Mouse (Mus musculus) ES-E14 (cell line): ENCODE results near the gene Eif4ebp2. TPM values are rescaled to one million over a fixed set of nuclear protein-coding genes. Genes with fewer than 3 reads are reported as not detected.

Experiments
- DNase-seq: peaks from one replicate; pipeline ENCODE4 v3.0.0-alpha.2; 2013; ENCODE audit warnings: low read depth, low spot score
- H3K27ac ChIP-seq: 2 replicates; pipeline ENCODE4 v1.5.1; 2012; ENCODE audit warnings: low read depth, mild to moderate bottlenecking, low read length, moderate library complexity, mixed read lengths; ENCODE audit not compliant: poor library complexity, insufficient read depth, severe bottlenecking
- H3K36me3 ChIP-seq: 2 replicates; pipeline ENCODE4 v1.6.1; 2012; ENCODE audit warnings: mild to moderate bottlenecking, low read length, moderate library complexity, mixed read lengths; ENCODE audit not compliant: control insufficient read depth, poor library complexity, insufficient read depth, severe bottlenecking
- H3K4me1 ChIP-seq, 2 experiments: fragments of 150-350 bp in 1 of 2; sonication (generic) in 1 of 2; 2 replicates each; pipeline ENCODE4 v1.6.1; 2012; ENCODE audit warnings: low read length in 2 of 2, mild to moderate bottlenecking in 1 of 2, mixed read lengths in 1 of 2; ENCODE audit not compliant: control insufficient read depth in 2 of 2, insufficient read depth in 2 of 2, poor library complexity in 1 of 2
- H3K4me3 ChIP-seq, 2 experiments: fragments of 150-350 bp in 1 of 2; sonication (generic) in 1 of 2; 2 replicates each; pipeline ENCODE4 v1.5.1; 2012; ENCODE audit warnings: low read length in 2 of 2, low read depth in 1 of 2, mild to moderate bottlenecking in 1 of 2, mixed read lengths in 1 of 2; ENCODE audit not compliant: insufficient read depth in 1 of 2, poor library complexity in 1 of 2, severe bottlenecking in 1 of 2
- H3K9ac ChIP-seq: 2 replicates; pipeline ENCODE4 v1.6.1; 2012; ENCODE audit warnings: low read depth, mild to moderate bottlenecking, low read length, mixed read lengths; ENCODE audit not compliant: poor library complexity, insufficient read depth, severe bottlenecking
- H3K9me3 ChIP-seq: fragments of 150-350 bp; sonication (generic); 2 replicates; pipeline ENCODE4 v1.6.1; 2012; ENCODE audit warnings: low read depth, mild to moderate bottlenecking, low read length; ENCODE audit not compliant: control insufficient read depth, insufficient read depth
- CHD2 ChIP-seq: IDR thresholded peaks from 2 replicates; pipeline ENCODE4 v1.6.1; 2014; ENCODE audit warnings: mild to moderate bottlenecking, low read depth, low read length, inconsistent platforms
- HCFC1 ChIP-seq: IDR thresholded peaks from 2 replicates; pipeline ENCODE4 v1.6.1; 2012; ENCODE audit warnings: low read length, inconsistent platforms, borderline replicate concordance; ENCODE audit not compliant: insufficient read depth
- MAFK ChIP-seq: IDR thresholded peaks from 2 replicates; pipeline ENCODE4 v1.6.1; 2014; ENCODE audit warnings: mild to moderate bottlenecking, low read depth, low read length, inconsistent platforms; ENCODE audit not compliant: insufficient read depth
- ZC3H11A ChIP-seq: IDR thresholded peaks from 2 replicates; pipeline ENCODE4 v1.6.1; 2012; ENCODE audit warnings: low read depth, mild to moderate bottlenecking, inconsistent platforms, low read length, borderline replicate concordance
- ZNF384 ChIP-seq: IDR thresholded peaks from 2 replicates; pipeline ENCODE4 v1.6.1; 2012; ENCODE audit warnings: low read depth, low read length, inconsistent platforms
- in situ Hi-C, 2 experiments: fragments of 600-800 bp; cut with MboI; formaldehyde crosslinking; loops; one replicate each; pipeline ENCODE4 v1.15.1; 2025; ENCODE audit warnings: low sequenced_read_pairs in 2 of 2, inconsistent platforms in 1 of 2; ENCODE audit not compliant: unreplicated experiment in 2 of 2
- total RNA-seq: library from RNA; depleted of rRNA; stranded (reverse); fragments of 300-350 nt; gene quantifications from 2 replicates; pipeline ENCODE4 v1.2.3, GENCODE M21; 2012

Eif4ebp2 gene
- total RNA-seq, 1 experiment, result 32.3 TPM

DNA sequence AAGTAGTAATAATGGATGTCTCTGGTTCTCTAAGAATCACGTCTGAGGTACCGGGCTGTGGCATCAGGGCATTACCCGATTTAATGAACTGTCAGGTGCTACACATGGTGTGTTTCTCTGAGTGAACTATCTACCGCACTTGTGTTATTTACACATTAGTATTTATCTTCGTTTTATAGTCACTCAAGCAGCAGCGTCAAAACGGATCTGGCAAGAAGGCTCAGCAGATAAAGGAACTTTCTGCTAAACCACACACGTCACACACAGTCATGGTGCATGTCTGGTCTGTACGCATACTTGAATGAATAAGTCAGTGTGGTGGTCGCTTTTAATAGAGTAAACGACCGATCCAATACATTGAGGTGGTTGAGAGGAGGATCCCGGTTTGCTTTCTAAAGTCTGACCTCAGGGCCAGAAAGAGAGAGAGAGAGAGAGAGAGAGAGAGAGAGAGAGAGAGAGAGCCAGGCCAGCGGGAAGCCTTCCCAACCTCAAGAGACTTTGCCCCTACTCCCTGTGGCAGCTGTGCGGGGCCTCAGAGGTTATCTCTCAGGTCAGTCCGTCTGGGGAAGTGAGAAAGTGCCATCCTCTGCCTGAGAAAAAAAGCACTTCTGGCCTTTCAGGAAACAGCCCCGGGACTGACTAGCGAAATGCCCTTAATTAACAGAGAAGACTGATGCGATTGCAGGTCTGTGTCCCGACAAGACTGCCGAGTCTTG lies 39.4 kb downstream of the Eif4ebp2 start:
- H3K4me3 ChIP-seq, result peak overlapping the region in 1 of 2 experiments; percentile 8; a peak in 1 of 4 replicates
- TF ChIP-seq ZC3H11A (no peak), ZNF384 (no peak)
- peaks cover 12 to 33% of the 10 kb centered on the region in 2 experiments for H3K4me1 ChIP-seq
- in situ Hi-C loops, result no loop called here
- no peaks in the 10 kb centered on the region for H3K36me3 ChIP-seq
- peak overlapping the region; percentile 49; the same call in 1 of the 2 replicates for H3K27ac ChIP-seq
- peak overlapping the region; percentile 27; the same call in 1 of the 2 replicates for H3K9ac ChIP-seq
- DNase-seq, result no peak
- no peaks in the 10 kb centered on the region for H3K9me3 ChIP-seq

DNA sequence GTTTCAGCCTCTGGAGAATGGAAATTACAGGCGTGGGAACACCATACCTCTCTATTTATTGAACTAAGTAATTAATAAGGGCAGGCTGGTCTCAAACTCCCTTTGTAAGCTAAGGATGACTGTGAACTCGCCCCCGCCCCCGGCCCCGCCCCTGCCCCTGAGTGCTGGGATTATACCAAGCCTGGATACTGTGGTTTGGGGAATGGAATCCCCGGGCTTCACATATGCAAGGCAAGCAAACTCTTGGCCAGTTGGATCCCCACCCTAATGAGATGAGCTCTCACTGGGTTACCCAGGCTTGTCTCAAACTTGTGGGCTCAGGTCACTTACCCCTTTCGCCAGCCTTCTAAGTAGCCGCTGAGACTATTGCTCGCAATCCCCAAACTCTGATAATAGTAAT lies 42.3 kb downstream of the Eif4ebp2 start:
- Histone ChIP-seq H3K9me3 (no peaks in the 10 kb centered on the region), H3K4me3 (0 out of 4 replicates have a peak overlapping the region, but pooled peaks of 1 of the 2 experiments have one; percentile 3), H3K4me1 (peaks cover 16 to 43% of the 10 kb centered on the region in 2 experiments), H3K9ac (no peak overlapping the region), H3K27ac (peak overlapping the region; percentile 70; the same call in 1 of the 2 replicates), H3K36me3 (no peaks in the 10 kb centered on the region)
- in situ Hi-C loops, result no loop called here
- no peak for DNase-seq
- no peak for TF ChIP-seq ZNF384
- no peak for TF ChIP-seq HCFC1
- no peak for TF ChIP-seq MAFK
- no peak for TF ChIP-seq CHD2
- TF ChIP-seq ZC3H11A, result no peak

DNA sequence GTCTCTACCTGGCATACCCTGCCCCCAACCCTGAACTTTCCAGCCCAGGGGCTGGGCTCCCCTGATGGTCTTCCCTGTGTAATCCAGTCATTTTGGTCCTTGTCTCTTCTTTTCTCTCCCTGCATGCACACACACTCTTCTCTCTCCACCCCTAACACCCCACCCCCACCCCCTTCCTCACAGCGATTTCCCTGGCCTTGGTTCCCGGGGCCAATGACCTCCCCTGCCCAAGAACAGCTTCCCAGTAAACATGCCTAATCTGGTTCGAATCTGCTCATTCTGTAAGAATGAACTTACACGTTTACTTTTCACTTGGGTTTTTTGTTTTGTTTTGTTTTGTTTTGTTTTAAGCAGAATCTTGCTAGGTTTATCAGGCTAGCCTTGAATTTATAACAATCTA lies 42.7 kb downstream of the Eif4ebp2 start:
- in situ Hi-C loops, result no loop called here
- H3K36me3 ChIP-seq, result no peaks in the 10 kb centered on the region
- DNase-seq, result no peak
- TF ChIP-seq MAFK, result no peak
- no peak for TF ChIP-seq HCFC1
- TF ChIP-seq ZC3H11A, result no peak
- TF ChIP-seq ZNF384, result no peak
- TF ChIP-seq CHD2, result no peak
- no peaks in the 10 kb centered on the region for H3K9me3 ChIP-seq
- 0 out of 4 replicates have a peak overlapping the region, but pooled peaks of 1 of the 2 experiments have one; percentile 3 for H3K4me3 ChIP-seq
- 0 out of 2 replicates have a peak overlapping the region, but pooled peaks have one; percentile 18 for H3K9ac ChIP-seq
- peak overlapping the region; percentile 70; the same call in 1 of the 2 replicates for H3K27ac ChIP-seq
- peaks cover 15 to 39% of the 10 kb centered on the region in 2 experiments for H3K4me1 ChIP-seq

DNA sequence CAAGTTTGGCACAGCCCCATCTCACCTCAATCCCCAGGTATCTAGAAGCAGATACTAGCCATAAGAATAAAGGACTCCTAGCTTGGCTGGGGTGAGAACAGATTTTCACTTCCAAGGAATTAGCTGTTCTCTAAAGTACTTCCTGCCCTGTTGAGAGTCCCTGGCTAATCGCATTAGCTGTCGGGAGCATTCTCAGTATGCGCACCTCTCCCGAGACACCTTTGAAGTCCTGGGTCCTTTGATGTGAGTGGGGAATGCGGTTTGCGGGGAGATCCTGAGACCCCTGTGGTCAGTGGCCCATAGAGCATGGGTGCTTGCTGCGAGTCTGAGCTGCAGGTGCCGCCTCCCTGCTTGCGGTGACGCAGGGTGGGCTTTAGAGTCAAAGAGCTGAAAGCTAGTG lies 46.5 kb downstream of the Eif4ebp2 start:
- H3K4me1 ChIP-seq, result peaks cover 13 to 32% of the 10 kb centered on the region in 2 experiments
- TF ChIP-seq HCFC1 (no peak), MAFK (no peak), ZNF384 (no peak), CHD2 (no peak), ZC3H11A (no peak)
- H3K36me3 ChIP-seq, result no peaks in the 10 kb centered on the region
- in situ Hi-C loops, result no loop called here
- peak overlapping the region; percentile 80; the same call in 1 of the 2 replicates for H3K27ac ChIP-seq
- H3K9ac ChIP-seq, result no peak overlapping the region; the same call in 1 of the 2 replicates
- no peak for DNase-seq
- H3K4me3 ChIP-seq, result no peak overlapping the region; a peak in 1 of 4 replicates
- H3K9me3 ChIP-seq, result no peaks in the 10 kb centered on the region
